Mouse (Mus musculus) midbrain, embryonic 11.5 days (tissue): ENCODE data around the gene Lgals2. TPM values are rescaled to one million over a fixed set of nuclear protein-coding genes. Genes with fewer than 3 reads are reported as not detected.

ENCODE experiments used
- ATAC-seq: fragments of 200-750 bp; cut with Nextera tagmentation; 2 replicates; pipeline ENCODE4 v1.8.0; 2017; ENCODE audit warnings: moderate TSS enrichment, moderate library complexity; ENCODE audit not compliant: low FRiP score
- DNase-seq: peaks from one replicate; pipeline ENCODE4 v3.0.0; 2015; ENCODE audit warnings: low spot score; ENCODE audit errors: missing footprints
- H3K27ac ChIP-seq: fragments of 300-500 bp; sonication (generic); 2 replicates; pipeline ENCODE4 v1.5.1; 2014; ENCODE audit warnings: low read depth, low read length
- H3K27me3 ChIP-seq: fragments of 300-500 bp; sonication (generic); 2 replicates; pipeline ENCODE4 v1.6.1; 2014; ENCODE audit warnings: mild to moderate bottlenecking, low read length, moderate library complexity, mixed read lengths; ENCODE audit not compliant: control insufficient read depth, insufficient read depth
- H3K36me3 ChIP-seq: fragments of 300-500 bp; sonication (generic); 2 replicates; pipeline ENCODE4 v1.6.1; 2014; ENCODE audit warnings: mild to moderate bottlenecking, low read length, moderate library complexity, mixed read lengths; ENCODE audit not compliant: control insufficient read depth, insufficient read depth
- H3K4me1 ChIP-seq: fragments of 300-500 bp; sonication (generic); 2 replicates; pipeline ENCODE4 v1.6.1; 2014; ENCODE audit warnings: low read length; ENCODE audit not compliant: control insufficient read depth, insufficient read depth
- H3K4me2 ChIP-seq: fragments of 300-500 bp; sonication (generic); 2 replicates; pipeline ENCODE4 v1.6.1; 2014; ENCODE audit warnings: mild to moderate bottlenecking, moderate library complexity
- H3K4me3 ChIP-seq: fragments of 300-500 bp; sonication (generic); 2 replicates; pipeline ENCODE4 v1.5.1; 2014; ENCODE audit warnings: low read depth, low read length
- H3K9ac ChIP-seq: fragments of 300-500 bp; sonication (generic); 2 replicates; pipeline ENCODE4 v1.6.1; 2014; ENCODE audit warnings: low read length
- H3K9me3 ChIP-seq: fragments of 300-500 bp; sonication (generic); 2 replicates; pipeline ENCODE4 v1.6.1; 2016; ENCODE audit warnings: low read length; ENCODE audit not compliant: control insufficient read depth
- WGBS: fragments of 180-500 bp; shearing (Covaris S2); extraction: QIAGEN DNeasy Blood & Tissue Kit; methylation state at CpG from one replicate; pipeline ENCODE4 v1.1.7; 2014; 5-methylcytosine and 5-hydroxymethylcytosine counted together
- polyA plus RNA-seq: library from polyadenylated mRNA; unstranded; fragments of >200 nt; fragmentation: Nextera tagmentation; extraction: Ambion mirVana; gene quantifications from 2 replicates; pipeline ENCODE4 v1.2.1, GENCODE M21; 2014

Lgals2 gene
- polyA plus RNA-seq, 1 experiment from 2014 or later = not detected

DNA sequence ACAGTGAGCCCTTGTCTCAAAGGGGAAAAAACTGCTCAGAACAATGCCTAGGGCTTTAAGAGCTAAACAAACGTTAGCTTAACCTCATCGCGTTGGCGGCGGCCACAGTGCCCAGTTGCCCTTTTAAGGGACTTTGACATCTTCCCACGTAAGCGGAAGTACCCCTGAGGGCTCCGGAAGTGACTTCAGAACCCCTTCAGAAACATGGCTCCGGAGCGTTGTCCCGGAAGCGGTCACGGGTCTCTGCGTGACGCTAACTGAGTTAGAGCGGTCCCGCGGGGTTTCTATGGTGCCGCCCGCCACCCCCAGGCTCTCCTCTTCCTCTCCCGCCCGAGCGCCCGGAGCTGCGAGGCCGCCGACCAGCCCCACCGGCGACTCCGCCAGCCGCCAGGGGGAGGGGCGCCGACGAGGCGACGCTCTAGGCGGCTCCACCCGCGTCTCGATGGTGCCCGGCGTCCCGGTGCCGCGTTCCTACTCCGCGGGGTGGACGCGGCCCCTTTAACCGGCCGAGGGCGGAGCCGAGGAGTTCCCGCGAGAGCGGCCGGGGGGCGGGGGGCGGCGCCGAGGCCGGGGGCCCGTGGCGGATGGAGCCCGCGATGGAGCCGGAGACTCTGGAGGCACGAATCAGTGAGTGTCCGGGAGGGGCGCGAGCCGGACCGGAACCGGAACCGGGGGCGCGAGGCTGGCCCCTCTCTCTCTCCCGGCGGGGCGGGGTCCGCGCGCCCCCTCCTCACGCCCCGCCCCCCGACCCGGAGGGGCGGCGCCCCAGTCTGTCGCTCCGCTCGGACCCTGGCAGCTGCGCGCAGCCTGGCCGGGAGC is 21.9 kb upstream of the Lgals2 start, which contains the start of gene Gga1:
Gene Gga1 (plus strand): TSS at position 200 of the 819 bp plus-strand sequence.
- H3K27ac ChIP-seq = peak within 1 kb of the TSS; percentile 98
- H3K4me2 ChIP-seq = peak within 1 kb of the TSS; percentile 84
- H3K36me3 ChIP-seq = peaks cover 6% of the 10 kb centered on the region; the same call in 1 of the 2 replicates
- H3K27me3 ChIP-seq = no peaks in the 10 kb centered on the region
- DNase-seq (peak; percentile 99), ATAC-seq (peak; percentile 93)
- under 1% methylated on average over 73 of the region's 95 CpGs for WGBS
- no peaks in the 10 kb centered on the region for H3K9me3 ChIP-seq
- H3K4me3 ChIP-seq = peak within 1 kb of the TSS; percentile 75
- peaks cover 19% of the 10 kb centered on the region for H3K4me1 ChIP-seq
- peak within 1 kb of the TSS; percentile 88 for H3K9ac ChIP-seq

GRCm38 (mm10) chr15:78876258-78876696 is 20.9 kb upstream of the Lgals2 start:
- Histone ChIP-seq H3K36me3 (peaks cover 4% of the 10 kb centered on the region; the same call in 1 of the 2 replicates), H3K4me1 (peaks cover 19% of the 10 kb centered on the region), H3K27ac (peak overlapping the region; percentile 98), H3K9ac (peak overlapping the region; percentile 88), H3K9me3 (no peaks in the 10 kb centered on the region), H3K4me2 (peak overlapping the region; percentile 84), H3K27me3 (no peaks in the 10 kb centered on the region), H3K4me3 (peak overlapping the region; percentile 75)
- peak; percentile 98 for DNase-seq
- ATAC-seq = no peak
- WGBS = 4% methylated on average over 17 of the region's 17 CpGs

DNA sequence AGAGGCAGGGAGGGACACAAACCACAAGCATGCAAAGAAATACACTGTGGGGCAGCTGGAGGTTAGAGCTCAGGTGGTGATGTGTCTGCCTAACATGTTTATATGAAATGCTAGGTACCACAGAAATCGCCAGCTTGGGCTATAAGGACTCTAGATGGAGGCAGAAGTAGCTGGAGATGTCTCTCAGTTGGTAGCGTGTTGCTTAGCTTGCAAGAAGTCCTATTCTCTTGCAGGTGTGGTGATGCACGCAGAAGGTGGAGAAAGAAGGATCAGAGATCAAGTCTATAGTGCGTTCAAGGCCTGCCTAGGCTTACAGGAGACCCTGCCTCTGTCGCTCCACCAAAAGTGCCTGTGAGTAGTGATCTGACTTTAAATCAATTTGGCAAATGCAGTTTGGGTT is 20.2 kb upstream of the Lgals2 start:
- Histone ChIP-seq H3K27me3 (no peaks in the 10 kb centered on the region), H3K9ac (0 out of 2 replicates have a peak overlapping the region, but pooled peaks have one; percentile 88), H3K4me2 (no peak overlapping the region), H3K36me3 (no peaks in the 10 kb centered on the region), H3K4me3 (no peak overlapping the region), H3K27ac (no peak overlapping the region), H3K9me3 (no peaks in the 10 kb centered on the region), H3K4me1 (peaks cover 19% of the 10 kb centered on the region)
- DNase-seq = no peak
- no peak for ATAC-seq
- 86% methylated on average over 5 of the region's 5 CpGs for WGBS

- H3K27me3 ChIP-seq = no peaks in the 10 kb centered on the region
- WGBS = 76% methylated on average over 8 of the region's 8 CpGs
- no peak overlapping the region for H3K4me3 ChIP-seq
- no peaks in the 10 kb centered on the region for H3K36me3 ChIP-seq
- DNase-seq = no peak
- H3K4me2 ChIP-seq = no peak overlapping the region
- no peaks in the 10 kb centered on the region for H3K9me3 ChIP-seq
- H3K4me1 ChIP-seq = peaks cover 19% of the 10 kb centered on the region
- no peak for ATAC-seq
- H3K27ac ChIP-seq = no peak overlapping the region
- H3K9ac ChIP-seq = no peak overlapping the region
These were observed 19.7 kb upstream of the Lgals2 start for GRCm38 (mm10) chr15:78874989-78875388.

GRCm38 (mm10) chr15:78873803-78874435 is 18.6 kb upstream of the Lgals2 start:
- H3K4me1 ChIP-seq = peaks cover 16% of the 10 kb centered on the region
- no peaks in the 10 kb centered on the region for H3K9me3 ChIP-seq
- WGBS = 55% methylated on average over 13 of the region's 13 CpGs
- H3K27me3 ChIP-seq = no peaks in the 10 kb centered on the region
- H3K27ac ChIP-seq = no peak overlapping the region
- no peak for DNase-seq
- no peak overlapping the region for H3K4me2 ChIP-seq
- no peak overlapping the region for H3K4me3 ChIP-seq
- H3K36me3 ChIP-seq = no peaks in the 10 kb centered on the region
- no peak for ATAC-seq
- H3K9ac ChIP-seq = no peak overlapping the region

GRCm38 (mm10) chr15:78872021-78872608 is 16.8 kb upstream of the Lgals2 start:
- DNase-seq (no peak), ATAC-seq (no peak)
- Histone ChIP-seq H3K4me3 (no peak overlapping the region), H3K27me3 (no peaks in the 10 kb centered on the region), H3K36me3 (no peaks in the 10 kb centered on the region), H3K9ac (no peak overlapping the region), H3K4me2 (no peak overlapping the region), H3K4me1 (peaks cover 19% of the 10 kb centered on the region), H3K27ac (no peak overlapping the region), H3K9me3 (no peaks in the 10 kb centered on the region)
- 52% methylated on average over 5 of the region's 5 CpGs for WGBS

GRCm38 (mm10) chr15:78869775-78870174 is 14.4 kb upstream of the Lgals2 start:
- Histone ChIP-seq H3K4me2 (no peak overlapping the region), H3K36me3 (no peaks in the 10 kb centered on the region), H3K4me1 (peaks cover 10% of the 10 kb centered on the region; the same call in 1 of the 2 replicates), H3K9ac (no peak overlapping the region), H3K27me3 (no peaks in the 10 kb centered on the region), H3K27ac (no peak overlapping the region), H3K9me3 (no peaks in the 10 kb centered on the region), H3K4me3 (no peak overlapping the region)
- 26% methylated on average over 6 of the region's 6 CpGs for WGBS
- DNase-seq (peak; percentile 86), ATAC-seq (no peak)

GRCm38 (mm10) chr15:78868826-78869233 is 13.5 kb upstream of the Lgals2 start:
- no peak overlapping the region for H3K4me2 ChIP-seq
- DNase-seq (no peak), ATAC-seq (peak; percentile 44; the same call in 1 of the 2 replicates)
- H3K27ac ChIP-seq = peak overlapping the region; percentile 7
- 56% methylated on average over 7 of the region's 7 CpGs for WGBS
- no peaks in the 10 kb centered on the region for H3K9me3 ChIP-seq
- no peak overlapping the region for H3K9ac ChIP-seq
- H3K36me3 ChIP-seq = no peaks in the 10 kb centered on the region
- peaks cover 8% of the 10 kb centered on the region; the same call in 1 of the 2 replicates for H3K4me1 ChIP-seq
- no peak overlapping the region for H3K4me3 ChIP-seq
- H3K27me3 ChIP-seq = no peaks in the 10 kb centered on the region
